In the genomic region with DNA sequence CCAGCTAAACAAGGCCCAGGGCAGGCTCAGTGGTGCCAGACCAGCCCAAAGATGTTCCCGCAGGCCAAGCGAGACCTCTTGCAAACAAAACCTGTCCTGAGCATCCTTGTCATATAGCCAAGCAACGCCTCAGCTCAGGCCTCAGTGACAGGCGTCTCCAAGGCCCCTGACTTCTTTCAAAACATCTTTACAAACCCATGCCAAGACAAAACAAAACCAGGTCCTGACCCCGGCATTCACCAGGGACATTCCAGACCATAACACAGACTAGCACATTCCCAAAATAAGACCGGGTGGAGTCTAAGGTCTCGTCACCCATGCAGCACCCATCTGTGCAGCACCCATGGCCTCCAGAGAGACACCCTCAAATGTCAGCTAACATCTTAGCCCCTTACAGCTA, we compare ENCODE assay signal across 23 mouse cellular contexts. TPM values are rescaled to one million over a fixed set of nuclear protein-coding genes. Genes with fewer than 3 reads are reported as not detected.
DNase-seq lines count a peak whose midpoint lies in the region; ATAC-seq lines count a peak whose summit lies in the region.
"Had no signal": no experiment of that assay in that cellular context is flagged by ENCODE, and none has a peak within 500 bp of the region (broad histone marks: within the 10 kb centered on the region; RNA-seq: fewer than 3 reads in every experiment).

No protein-coding gene starts in this region.

- no peak overlapping the region for H3K27ac ChIP-seq in midbrain, embryonic 16.5 days (ENCODE audit: low read length)
- H3K27ac ChIP-seq: embryonic facial prominence, embryonic 13.5 days; embryonic facial prominence, embryonic 15.5 days; forebrain, embryonic 10.5 days; forebrain, embryonic 12.5 days had no signal

- ATAC-seq in midbrain, embryonic 16.5 days: no peak
- ATAC-seq: forebrain, embryonic 14.5 days had no signal

- no peaks in the 10 kb centered on the region for H3K36me3 ChIP-seq in midbrain, embryonic 16.5 days (ENCODE audit: control insufficient read depth, insufficient read depth, low read length)
- H3K36me3 ChIP-seq: embryonic facial prominence, embryonic 13.5 days; embryonic facial prominence, embryonic 15.5 days; forebrain, embryonic 10.5 days; forebrain, embryonic 12.5 days had no signal

- DNase-seq in lung, postnatal 10 days: peak; percentile 49
- no peak for DNase-seq in lung, postnatal 25 days (ENCODE audit: low spot score)
- DNase-seq in ovary, postnatal 36 days (ENCODE audit: low spot score): peak; percentile 40
- no peak for DNase-seq in ovary, postnatal 10 days (ENCODE audit: low spot score)
- peak; percentile 68 for DNase-seq in lung, postnatal 36 days
- DNase-seq: adrenal gland, adult 2 months; adrenal gland, postnatal 10 days; adrenal gland, postnatal 25 days; cerebellum, adult 11 months; cerebellum, adult 18-20 months; cerebellum, adult 8-10 months; cerebellum, adult 9-11 months; cerebellum, postnatal 14 days; cerebellum, postnatal 36 days; embryo, embryonic 11 days had no signal

- peaks cover 4% of the 10 kb centered on the region; the same call in 1 of the 2 replicates for H3K4me1 ChIP-seq in midbrain, embryonic 16.5 days (ENCODE audit: control insufficient read depth, insufficient read depth, low read length)

- no peaks in the 10 kb centered on the region for H3K9me3 ChIP-seq in midbrain, embryonic 16.5 days (replicated peaks; ENCODE audit: control insufficient read depth, low read length, poor library complexity, severe bottlenecking)
- H3K9me3 ChIP-seq: embryonic facial prominence, embryonic 15.5 days; forebrain, embryonic 12.5 days had no signal

- no peak overlapping the region for H3K9ac ChIP-seq in midbrain, embryonic 16.5 days (ENCODE audit: low read depth, low read length)
- H3K9ac ChIP-seq: embryonic facial prominence, embryonic 13.5 days; embryonic facial prominence, embryonic 15.5 days; forebrain, embryonic 12.5 days had no signal

- 72% methylated on average over 7 of the region's 7 CpGs for WGBS in midbrain, embryonic 16.5 days

- H3K27me3 ChIP-seq in midbrain, embryonic 16.5 days (ENCODE audit: control insufficient read depth, insufficient read depth, low read depth, low read length): no peaks in the 10 kb centered on the region
- H3K27me3 ChIP-seq: forebrain, embryonic 12.5 days had no signal

- no peak overlapping the region for H3K4me3 ChIP-seq in midbrain, embryonic 16.5 days (ENCODE audit: low read depth, low read length)
- H3K4me3 ChIP-seq: embryonic facial prominence, embryonic 13.5 days; embryonic facial prominence, embryonic 15.5 days; erythroblast, embryonic 14.5 days; forebrain, embryonic 10.5 days; forebrain, embryonic 12.5 days had no signal

- H3K4me2 ChIP-seq in midbrain, embryonic 16.5 days (ENCODE audit: low read length): no peak overlapping the region
- H3K4me2 ChIP-seq: embryonic facial prominence, embryonic 13.5 days; embryonic facial prominence, embryonic 15.5 days; forebrain, embryonic 12.5 days had no signal

RNA-seq across cellular contexts. Expression of gene Ptgis, which starts 6.3 kb away (rescaled TPM):
- 3.4 and 4.3 TPM in 2 replicates for polyA plus RNA-seq in midbrain, embryonic 16.5 days (2015; fragmentation: Nextera tagmentation; extraction: Ambion mirVana)
- polyA plus RNA-seq: erythroblast, embryonic 14.5 days had no signal

RNA-seq across cellular contexts. Expression of gene Kcnb1, which starts 56.7 kb away (rescaled TPM):
- 3.9 and 4.0 TPM in 2 replicates for polyA plus RNA-seq in midbrain, embryonic 16.5 days (2015; fragmentation: Nextera tagmentation; extraction: Ambion mirVana)
- polyA plus RNA-seq: C2C12; erythroblast, embryonic 14.5 days had no signal

Comparison
In these comparisons a context has a peak if more than half of its experiments do, and no peak if none do; other contexts are left out.
1. DNase-seq: peak in lung, postnatal 10 days (single experiment), ovary, postnatal 36 days (single experiment) and lung, postnatal 36 days (single experiment); none in lung, postnatal 25 days (single experiment) and ovary, postnatal 10 days (single experiment).